Mouse (Mus musculus) brain, embryonic 14.5 days (tissue): ENCODE results near the gene Polrmt.

Experiments
- CTCF ChIP-seq: fragments of 200-500 bp; IDR thresholded peaks from 2 replicates; pipeline ENCODE4 v1.5.1; 2012; ENCODE audit warnings: inconsistent platforms, mild to moderate bottlenecking, moderate library complexity, borderline replicate concordance; ENCODE audit not compliant: insufficient read depth, insufficient read length; ENCODE audit errors: extremely low read depth
- POLR2A ChIP-seq: fragments of 200-500 bp; IDR thresholded peaks from 2 replicates; pipeline ENCODE4 v1.6.1; 2012; ENCODE audit warnings: mild to moderate bottlenecking, inconsistent platforms, borderline replicate concordance; ENCODE audit not compliant: poor library complexity, insufficient read depth, insufficient read length, severe bottlenecking; ENCODE audit errors: extremely low read depth

- TF ChIP-seq POLR2A = no peak
- TF ChIP-seq CTCF = no peak
These were observed 12.5 kb downstream of the Polrmt start for GRCm38 (mm10) chr10:79733847-79734246.
